Comparison of ENCODE assay signal across 8 mouse cellular contexts in the genomic region with DNA sequence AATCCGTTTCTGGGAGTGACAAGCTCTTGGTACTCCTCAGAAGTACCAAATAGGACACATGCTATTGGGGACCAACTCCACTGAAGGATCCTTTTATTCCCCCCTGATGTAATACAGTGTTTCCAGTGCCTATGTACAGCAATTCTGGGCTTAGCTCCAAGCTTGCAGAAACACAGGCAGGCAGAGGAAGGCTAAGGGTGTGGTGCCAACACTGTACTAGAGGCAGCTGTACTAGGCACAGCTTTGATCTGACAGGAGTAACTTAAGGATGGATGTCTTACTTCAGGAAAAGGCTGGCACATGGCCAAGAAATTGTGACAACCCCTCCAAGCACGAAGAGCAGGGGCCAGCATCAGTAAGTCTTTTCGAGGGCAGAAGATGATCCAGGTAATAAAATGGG.
A peak's percentile ranks its signal among the peaks of the same experiment; 100 is the strongest.
DNase-seq lines count a peak whose midpoint lies in the region; ATAC-seq and TF ChIP-seq lines count a peak whose summit lies in the region.

No protein-coding gene starts in this region.

- no peaks in the 10 kb centered on the region for H3K9me3 ChIP-seq in midbrain, postnatal 0 days (ENCODE audit: low read length)
- no peaks in the 10 kb centered on the region for H3K9me3 ChIP-seq in midbrain, embryonic 11.5 days (ENCODE audit: control insufficient read depth, low read length)

- no peak overlapping the region for H3K4me3 ChIP-seq in midbrain, postnatal 0 days (ENCODE audit: low read depth, low read length)
- H3K4me3 ChIP-seq in midbrain, embryonic 11.5 days (ENCODE audit: low read depth, low read length) = no peak overlapping the region

- no peaks in the 10 kb centered on the region for H3K36me3 ChIP-seq in midbrain, postnatal 0 days (ENCODE audit: insufficient read depth, low read length)
- no peaks in the 10 kb centered on the region for H3K36me3 ChIP-seq in midbrain, embryonic 11.5 days (ENCODE audit: control insufficient read depth, insufficient read depth, low read length)

- ATAC-seq in midbrain, postnatal 0 days (ENCODE audit: low FRiP score) = peak; percentile 38; the same call in 1 of the 2 replicates
- no peak for ATAC-seq in midbrain, embryonic 11.5 days (ENCODE audit: low FRiP score)
- no peak for ATAC-seq in erythroblast, adult 5-6 weeks (replicated peaks; ENCODE audit: low FRiP score, poor library complexity, severe bottlenecking)

- no peak overlapping the region for H3K4me2 ChIP-seq in midbrain, postnatal 0 days (ENCODE audit: low read depth, low read length, poor library complexity, severe bottlenecking)
- no peak overlapping the region for H3K4me2 ChIP-seq in midbrain, embryonic 11.5 days

- 48% methylated on average over 3 of the region's 3 CpGs for WGBS in midbrain, postnatal 0 days
- 66% methylated on average over 3 of the region's 3 CpGs for WGBS in midbrain, embryonic 11.5 days

- peak; percentile 16 to 22 for DNase-seq in cerebellum, postnatal 14 days
- DNase-seq in cerebellum, adult 11 months = no peak
- DNase-seq in midbrain, postnatal 0 days (ENCODE audit: low spot score) = peak; percentile 66
- DNase-seq in midbrain, embryonic 11.5 days (ENCODE audit: low spot score, missing footprints) = no peak
- DNase-seq in kidney, postnatal 4 days = peak; percentile 35 to 42
- peak; percentile 21 to 42 for DNase-seq in right cerebral cortex, adult 2 months (ENCODE audit: low spot score in 2 of 2)
- DNase-seq in urinary bladder, adult 2 months (ENCODE audit: low spot score) = no peak

- 0 out of 2 replicates have a peak, but pooled peaks cover 3% of the 10 kb centered on the region for H3K4me1 ChIP-seq in midbrain, postnatal 0 days (ENCODE audit: insufficient read depth, low read length)
- no peaks in the 10 kb centered on the region for H3K4me1 ChIP-seq in midbrain, embryonic 11.5 days (ENCODE audit: control insufficient read depth, insufficient read depth, low read length)

- H3K27ac ChIP-seq in midbrain, postnatal 0 days (ENCODE audit: low read depth, low read length) = no peak overlapping the region
- no peak overlapping the region for H3K27ac ChIP-seq in midbrain, embryonic 11.5 days (ENCODE audit: low read depth, low read length)

- H3K9ac ChIP-seq in midbrain, postnatal 0 days (replicated peaks; ENCODE audit: low read length, poor library complexity, severe bottlenecking) = no peak overlapping the region
- H3K9ac ChIP-seq in midbrain, embryonic 11.5 days (ENCODE audit: low read length) = no peak overlapping the region

- no peak for TF ChIP-seq CTCF in midbrain, postnatal 0 days (IDR thresholded peaks at IDR 0.05)

- H3K27me3 ChIP-seq in midbrain, postnatal 0 days (ENCODE audit: insufficient read depth, low read length) = no peaks in the 10 kb centered on the region
- H3K27me3 ChIP-seq in midbrain, embryonic 11.5 days (ENCODE audit: control insufficient read depth, insufficient read depth, low read length) = no peaks in the 10 kb centered on the region

Comparison
In these comparisons a context has a peak if more than half of its experiments do, and no peak if none do; other contexts are left out.
1. DNase-seq: peak in cerebellum, postnatal 14 days (2 of 2), midbrain, postnatal 0 days (single experiment), kidney, postnatal 4 days (2 of 2) and right cerebral cortex, adult 2 months (2 of 2); none in cerebellum, adult 11 months (single experiment), midbrain, embryonic 11.5 days (single experiment) and urinary bladder, adult 2 months (single experiment).